Mouse (Mus musculus) kidney, embryonic 14.5 days (tissue): ENCODE data around the gene Mob3b. TPM values are rescaled to one million over a fixed set of nuclear protein-coding genes. Genes with fewer than 3 reads are reported as not detected.

Source experiments
- ATAC-seq: fragments of 200-750 bp; cut with Nextera tagmentation; 2 replicates; pipeline ENCODE4 v1.8.0; 2017; ENCODE audit warnings: moderate number of reproducible peaks, mild to moderate bottlenecking, moderate TSS enrichment, moderate library complexity; ENCODE audit not compliant: low FRiP score, low TSS enrichment
- H3K27ac ChIP-seq: fragments of 300-500 bp; sonication (generic); 2 replicates; pipeline ENCODE4 v1.5.1; 2014; ENCODE audit warnings: low read depth, mild to moderate bottlenecking, low read length, moderate library complexity, mixed read lengths
- H3K27me3 ChIP-seq: fragments of 300-500 bp; sonication (generic); 2 replicates; pipeline ENCODE4 v1.6.1; 2014; ENCODE audit warnings: mild to moderate bottlenecking, low read length; ENCODE audit not compliant: control insufficient read depth, insufficient read depth
- H3K36me3 ChIP-seq: fragments of 300-500 bp; sonication (generic); 2 replicates; pipeline ENCODE4 v1.6.1; 2014; ENCODE audit warnings: low read length, mixed read lengths; ENCODE audit not compliant: control insufficient read depth, insufficient read depth
- H3K4me1 ChIP-seq: fragments of 300-500 bp; sonication (generic); 2 replicates; pipeline ENCODE4 v1.6.1; 2014; ENCODE audit warnings: low read length, mixed read lengths; ENCODE audit not compliant: control insufficient read depth, insufficient read depth
- H3K4me2 ChIP-seq: fragments of 300-500 bp; sonication (generic); replicated peaks from 2 replicates; pipeline ENCODE4 v1.6.1; 2014; ENCODE audit warnings: low read depth, mild to moderate bottlenecking, low read length
- H3K4me3 ChIP-seq: fragments of 300-500 bp; sonication (generic); 2 replicates; pipeline ENCODE4 v1.5.1; 2014; ENCODE audit warnings: mild to moderate bottlenecking, low read length
- H3K9ac ChIP-seq: fragments of 300-500 bp; sonication (generic); 2 replicates; pipeline ENCODE4 v1.6.1; 2014; ENCODE audit warnings: low read depth, mild to moderate bottlenecking, low read length, moderate library complexity
- H3K9me3 ChIP-seq: fragments of 300-500 bp; sonication (generic); 2 replicates; pipeline ENCODE4 v1.6.1; 2016; ENCODE audit warnings: low read length; ENCODE audit not compliant: control insufficient read depth
- WGBS: fragments of 180-500 bp; shearing (Covaris S2); extraction: QIAGEN DNeasy Blood & Tissue Kit; methylation state at CpG from one replicate; pipeline ENCODE4 v1.1.7; 2014; 5-methylcytosine and 5-hydroxymethylcytosine counted together
- polyA plus RNA-seq: library from polyadenylated mRNA; unstranded; fragments of >200 nt; fragmentation: Nextera tagmentation; extraction: Ambion mirVana; gene quantifications from 2 replicates; pipeline ENCODE4 v1.2.1, GENCODE M21; 2014

Gene Mob3b
- polyA plus RNA-seq, 1 experiment from 2014 or later: 13.3 TPM

DNA sequence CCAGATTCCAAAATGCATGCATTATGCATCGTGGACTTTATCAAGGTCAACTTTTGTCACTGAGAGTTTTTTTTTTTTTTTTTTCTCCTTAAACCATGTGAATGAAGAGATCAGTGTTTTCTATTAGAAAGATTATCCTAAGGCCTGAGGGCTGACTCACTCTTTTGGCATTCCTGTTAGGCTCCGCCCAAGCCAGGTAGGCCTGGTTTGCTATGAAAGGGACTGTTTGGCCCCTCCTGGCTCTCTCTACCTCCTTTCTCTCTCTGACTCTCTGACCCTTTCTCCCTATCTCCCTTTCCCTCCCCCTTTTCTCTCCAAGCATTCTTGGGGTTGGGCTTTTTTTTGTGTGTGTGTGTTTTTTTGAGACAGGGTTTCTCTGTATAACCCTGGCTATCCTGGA is 18.3 kb upstream of the Mob3b start:
- no peaks in the 10 kb centered on the region for H3K4me1 ChIP-seq
- WGBS: 82% methylated on average over 2 of the region's 2 CpGs
- no peak for ATAC-seq
- H3K9ac ChIP-seq: no peak overlapping the region
- H3K9me3 ChIP-seq: no peaks in the 10 kb centered on the region
- no peak overlapping the region for H3K4me2 ChIP-seq
- no peaks in the 10 kb centered on the region for H3K27me3 ChIP-seq
- H3K27ac ChIP-seq: no peak overlapping the region
- H3K36me3 ChIP-seq: no peaks in the 10 kb centered on the region
- H3K4me3 ChIP-seq: no peak overlapping the region

DNA sequence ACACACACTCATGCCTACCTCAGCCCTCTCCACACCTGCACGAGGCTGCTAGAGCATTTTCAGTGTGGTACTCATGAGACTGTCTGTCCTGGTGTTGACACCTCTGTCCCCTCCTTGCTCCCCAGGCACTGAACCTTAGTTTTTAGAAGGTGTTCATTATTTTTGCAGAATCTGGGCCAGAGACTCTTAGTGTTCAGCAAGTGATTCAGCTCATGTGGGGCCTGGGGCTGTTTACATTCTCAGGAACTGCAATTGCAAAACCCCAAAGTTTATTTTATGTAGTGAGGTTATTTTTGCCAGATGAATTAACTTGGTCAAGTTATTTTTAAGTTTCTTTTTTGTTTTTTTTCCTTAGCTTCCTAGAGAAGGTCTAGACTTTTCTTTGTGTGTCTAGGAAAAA is 16.3 kb upstream of the Mob3b start:
- Histone ChIP-seq H3K4me1 (no peaks in the 10 kb centered on the region), H3K27ac (no peak overlapping the region), H3K9me3 (no peaks in the 10 kb centered on the region), H3K4me3 (no peak overlapping the region), H3K4me2 (no peak overlapping the region), H3K9ac (no peak overlapping the region), H3K36me3 (no peaks in the 10 kb centered on the region), H3K27me3 (no peaks in the 10 kb centered on the region)
- whole genome bisulfite sequencing: 86% methylated on average over 1 of the region's 1 CpGs
- no peak for ATAC-seq

DNA sequence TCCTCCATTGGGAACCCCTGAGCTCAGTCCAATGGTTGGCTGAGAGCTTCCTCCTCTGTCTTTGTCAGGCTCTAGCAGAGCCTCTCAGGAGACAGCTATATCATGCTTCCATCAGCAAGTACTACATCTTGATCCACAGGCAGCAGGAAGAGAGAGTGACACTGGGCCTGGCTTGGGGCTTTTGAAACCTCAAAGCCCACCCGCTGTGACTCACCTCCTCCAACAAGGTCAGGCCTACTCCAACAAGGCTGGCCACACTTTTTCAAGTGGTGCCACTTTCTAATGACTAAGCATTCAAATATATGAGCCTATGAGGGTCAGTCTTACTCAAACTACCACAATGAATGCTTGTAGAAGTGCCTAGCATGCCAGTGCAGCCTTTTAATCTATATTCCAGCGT is 15.2 kb upstream of the Mob3b start:
- WGBS: 90% methylated on average over 2 of the region's 2 CpGs
- ATAC-seq: no peak
- no peaks in the 10 kb centered on the region for H3K36me3 ChIP-seq
- H3K9ac ChIP-seq: no peak overlapping the region
- no peak overlapping the region for H3K27ac ChIP-seq
- H3K4me1 ChIP-seq: no peaks in the 10 kb centered on the region
- no peak overlapping the region for H3K4me3 ChIP-seq
- H3K9me3 ChIP-seq: no peaks in the 10 kb centered on the region; the same call in 1 of the 2 replicates
- no peak overlapping the region for H3K4me2 ChIP-seq
- no peaks in the 10 kb centered on the region for H3K27me3 ChIP-seq

GRCm38 (mm10) chr4:35169571-35170125 is 12.4 kb upstream of the Mob3b start:
- WGBS: 63% methylated on average over 13 of the region's 13 CpGs
- no peak for ATAC-seq
- no peaks in the 10 kb centered on the region for H3K36me3 ChIP-seq

DNA sequence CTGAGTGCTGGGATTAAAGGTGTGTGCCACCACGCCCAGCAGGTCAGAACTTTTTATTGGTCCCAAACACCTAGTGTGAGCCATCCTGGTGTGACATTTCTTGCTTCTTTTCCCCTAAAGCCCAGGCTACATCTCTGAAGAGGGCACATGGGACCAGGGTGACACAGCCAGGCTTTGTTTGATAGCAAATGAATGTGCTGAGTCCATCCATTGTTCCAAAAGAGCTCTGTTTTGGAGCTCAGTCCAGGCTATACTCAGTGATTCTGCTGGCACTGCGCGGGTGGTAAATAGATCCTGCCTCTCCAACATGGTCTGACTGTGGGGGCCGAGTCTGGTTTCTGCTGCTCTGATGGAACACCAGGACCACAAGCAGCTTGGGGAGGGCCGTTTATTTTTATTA is 10.6 kb upstream of the Mob3b start:
- Histone ChIP-seq H3K4me2 (no peak overlapping the region), H3K4me1 (no peaks in the 10 kb centered on the region), H3K36me3 (no peaks in the 10 kb centered on the region), H3K27me3 (no peaks in the 10 kb centered on the region), H3K9me3 (no peaks in the 10 kb centered on the region; the same call in 1 of the 2 replicates), H3K4me3 (no peak overlapping the region), H3K9ac (no peak overlapping the region), H3K27ac (no peak overlapping the region)
- no peak for ATAC-seq
- WGBS: 70% methylated on average over 5 of the region's 5 CpGs

More at GRCm38 (mm10) chr4:35169571-35170125, 12.4 kb upstream of the Mob3b start:
- Histone ChIP-seq H3K9me3 (no peaks in the 10 kb centered on the region; the same call in 1 of the 2 replicates), H3K27ac (no peak overlapping the region), H3K4me3 (no peak overlapping the region), H3K4me1 (no peaks in the 10 kb centered on the region), H3K27me3 (no peaks in the 10 kb centered on the region), H3K4me2 (no peak overlapping the region), H3K9ac (no peak overlapping the region)

GRCm38 (mm10) chr4:35165947-35166346 is 8.7 kb upstream of the Mob3b start:
- H3K9ac ChIP-seq: no peak overlapping the region
- H3K4me3 ChIP-seq: no peak overlapping the region
- ATAC-seq: peak; percentile 68; the same call in 1 of the 2 replicates
- no peak overlapping the region for H3K4me2 ChIP-seq
- no peaks in the 10 kb centered on the region; the same call in 1 of the 2 replicates for H3K9me3 ChIP-seq
- WGBS: 67% methylated on average over 3 of the region's 3 CpGs
- no peaks in the 10 kb centered on the region for H3K4me1 ChIP-seq
- H3K27ac ChIP-seq: no peak overlapping the region
- no peaks in the 10 kb centered on the region for H3K27me3 ChIP-seq
- H3K36me3 ChIP-seq: no peaks in the 10 kb centered on the region

DNA sequence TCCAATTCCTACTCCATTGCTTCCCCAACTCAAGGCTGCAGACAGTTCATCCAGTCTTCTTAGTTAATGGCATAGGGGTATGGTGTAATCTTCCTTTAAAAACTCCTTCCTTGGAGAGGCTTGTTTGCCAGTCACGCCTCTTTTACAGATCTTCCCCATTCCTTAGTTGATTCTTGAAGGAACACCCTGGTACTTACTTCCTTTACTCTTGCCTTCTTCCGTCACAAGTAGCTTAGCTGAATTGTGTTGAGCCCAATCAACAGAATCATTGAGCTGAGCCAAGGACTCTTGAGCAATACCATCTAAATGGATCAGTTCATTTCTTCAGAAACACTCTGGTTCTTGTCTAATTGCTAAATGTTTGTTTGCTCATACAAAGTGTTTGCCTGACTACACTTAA is 8.0 kb upstream of the Mob3b start:
- H3K27me3 ChIP-seq: no peaks in the 10 kb centered on the region
- no peak overlapping the region for H3K9ac ChIP-seq
- no peak overlapping the region for H3K4me2 ChIP-seq
- H3K4me1 ChIP-seq: no peaks in the 10 kb centered on the region
- H3K27ac ChIP-seq: no peak overlapping the region
- no peaks in the 10 kb centered on the region for H3K36me3 ChIP-seq
- no peaks in the 10 kb centered on the region; the same call in 1 of the 2 replicates for H3K9me3 ChIP-seq
- no peak for ATAC-seq
- no peak overlapping the region for H3K4me3 ChIP-seq
- 83% methylated on average over 2 of the region's 2 CpGs for WGBS

DNA sequence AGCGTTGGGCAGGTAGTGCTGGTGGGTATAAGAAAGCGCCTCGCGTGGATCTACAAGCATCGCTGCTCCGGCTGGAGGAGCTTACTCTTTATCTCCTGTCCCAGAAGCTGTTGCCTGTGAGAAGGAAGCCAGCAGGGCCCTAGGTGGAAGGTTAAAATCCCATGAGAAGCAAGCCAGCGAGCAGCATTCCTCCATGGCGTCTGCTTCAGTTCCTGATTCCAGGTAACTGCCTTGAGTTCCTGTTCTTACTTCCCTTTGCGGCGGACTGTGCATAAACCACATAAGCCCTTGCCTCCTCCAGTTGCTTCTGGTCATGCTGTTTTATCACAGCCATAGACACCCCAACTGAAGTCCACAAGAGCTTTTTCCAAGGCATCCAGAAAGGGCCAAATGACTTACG is 531 bp upstream of the Mob3b start:
- ATAC-seq: no peak
- Histone ChIP-seq H3K27me3 (no peaks in the 10 kb centered on the region), H3K4me2 (no peak overlapping the region), H3K27ac (no peak overlapping the region), H3K9me3 (no peaks in the 10 kb centered on the region), H3K9ac (no peak overlapping the region), H3K4me1 (peaks cover 3% of the 10 kb centered on the region; the same call in 1 of the 2 replicates), H3K36me3 (no peaks in the 10 kb centered on the region), H3K4me3 (no peak overlapping the region)
- 58% methylated on average over 11 of the region's 11 CpGs for WGBS

- peak overlapping the region; percentile 85 for H3K4me2 ChIP-seq
- WGBS: 1% methylated on average over 26 of the region's 26 CpGs
Observed at GRCm38 (mm10) chr4:35156149-35156611, 1.1 kb downstream of the Mob3b start.

More at GRCm38 (mm10) chr4:35156149-35156611, 1.1 kb downstream of the Mob3b start:
- Histone ChIP-seq H3K27ac (peak overlapping the region; percentile 74; the same call in 1 of the 2 replicates), H3K36me3 (no peaks in the 10 kb centered on the region), H3K9ac (peak overlapping the region; percentile 77), H3K4me3 (peak overlapping the region; percentile 69), H3K4me1 (peaks cover 3% of the 10 kb centered on the region; the same call in 1 of the 2 replicates), H3K27me3 (no peaks in the 10 kb centered on the region), H3K9me3 (no peaks in the 10 kb centered on the region)
- peak; percentile 73 for ATAC-seq
